Mouse (Mus musculus) C2C12 (cell line): Measurements from ENCODE around the gene Zfp609. TPM values are rescaled to one million over a fixed set of nuclear protein-coding genes. Genes with fewer than 3 reads are reported as not detected.

Experiments used
- H3K27me3 ChIP-seq: one replicate; pipeline ENCODE4 v1.6.1; 2011; ENCODE audit not compliant: control insufficient read depth, insufficient read depth, insufficient read length
- H3K36me3 ChIP-seq: one replicate; pipeline ENCODE4 v1.6.1; 2011; ENCODE audit not compliant: control insufficient read depth, insufficient read depth
- H3K4me3 ChIP-seq: one replicate; pipeline ENCODE4 v1.5.1; 2011; ENCODE audit warnings: mild to moderate bottlenecking, control low read depth; ENCODE audit not compliant: poor library complexity, insufficient read depth, severe bottlenecking
- H3K79me2 ChIP-seq: one replicate; pipeline ENCODE4 v1.6.1; 2011; ENCODE audit not compliant: control insufficient read depth, insufficient read depth
- H3K79me3 ChIP-seq: one replicate; pipeline ENCODE4 v1.6.1; 2011; ENCODE audit warnings: low read depth, control low read depth
- H3ac ChIP-seq: one replicate; pipeline ENCODE3; 2011; ENCODE audit warnings: low read depth; ENCODE audit not compliant: control insufficient read depth, insufficient read length
- CEBPB ChIP-seq: IDR thresholded peaks from one replicate; pipeline ENCODE4 v1.6.1; 2011; ENCODE audit warnings: low read depth, mild to moderate bottlenecking, control low read depth, moderate library complexity
- CTCF ChIP-seq: IDR thresholded peaks from one replicate; pipeline ENCODE4 v1.5.1; 2011; ENCODE audit not compliant: control insufficient read depth, insufficient read depth, insufficient read length
- FOSL1 ChIP-seq: IDR thresholded peaks from one replicate; pipeline ENCODE4 v1.8.0; 2011; ENCODE audit warnings: mild to moderate bottlenecking, low read length; ENCODE audit not compliant: poor library complexity, insufficient read depth, severe bottlenecking
- MAX ChIP-seq: IDR thresholded peaks from one replicate; pipeline ENCODE4 v1.6.1; 2011; ENCODE audit warnings: mild to moderate bottlenecking, control low read depth
- MYOD1 ChIP-seq: IDR thresholded peaks from one replicate; pipeline ENCODE4 v1.6.1; 2011; ENCODE audit warnings: low read depth; ENCODE audit not compliant: control insufficient read depth, insufficient read length
- MYOG ChIP-seq: IDR thresholded peaks from one replicate; pipeline ENCODE4 v1.6.1; 2011; ENCODE audit not compliant: control insufficient read depth, insufficient read length; ENCODE audit errors: extremely low read depth
- USF1 ChIP-seq: IDR thresholded peaks from one replicate; pipeline ENCODE4 v1.6.1; 2011; ENCODE audit warnings: low read depth, mild to moderate bottlenecking, control low read depth, moderate library complexity
- polyA plus RNA-seq: library from polyadenylated mRNA; unstranded; fragments of >200 nt; fragmentation: generic; extraction: Trizol; gene quantifications from one replicate; pipeline ENCODE4 v1.2.1, GENCODE M21; 2012; ENCODE audit warnings: missing spikeins

Gene Zfp609
- polyA plus RNA-seq, 1 experiment: 8.4 TPM

GRCm38 (mm10) chr9:65755673-65756375, 71.5 kb downstream of the Zfp609 start:
- Histone ChIP-seq H3K36me3 (no peaks in the 10 kb centered on the region), H3K4me3 (no peak overlapping the region), H3K79me2 (peaks cover 41% of the 10 kb centered on the region), H3ac (no peak overlapping the region), H3K27me3 (no peaks in the 10 kb centered on the region), H3K79me3 (peaks cover 11% of the 10 kb centered on the region)
- TF ChIP-seq MYOG (no peak), USF1 (no peak), CTCF (no peak), FOSL1 (no peak)

GRCm38 (mm10) chr9:65755164-65755563, 72.2 kb downstream of the Zfp609 start:
- Histone ChIP-seq H3K27me3 (no peaks in the 10 kb centered on the region), H3K36me3 (no peaks in the 10 kb centered on the region), H3K79me3 (peaks cover 11% of the 10 kb centered on the region), H3K79me2 (peaks cover 43% of the 10 kb centered on the region), H3K4me3 (no peak overlapping the region), H3ac (no peak overlapping the region)
- TF ChIP-seq FOSL1 (no peak), MYOD1 (no peak), CEBPB (no peak), MYOG (no peak), CTCF (no peak), MAX (no peak), USF1 (no peak)

- Histone ChIP-seq H3K27me3 (no peaks in the 10 kb centered on the region), H3K36me3 (no peaks in the 10 kb centered on the region), H3K79me3 (peaks cover 11% of the 10 kb centered on the region), H3ac (no peak overlapping the region), H3K4me3 (no peak overlapping the region), H3K79me2 (peaks cover 46% of the 10 kb centered on the region)
- TF ChIP-seq FOSL1 (no peak), MAX (no peak), USF1 (no peak), CTCF (no peak), MYOG (no peak), CEBPB (no peak), MYOD1 (no peak)
Observed at GRCm38 (mm10) chr9:65752632-65753031, 74.7 kb downstream of the Zfp609 start.

GRCm38 (mm10) chr9:65751906-65752305, 75.5 kb downstream of the Zfp609 start:
- H3K79me3 ChIP-seq: peaks cover 11% of the 10 kb centered on the region
- H3K79me2 ChIP-seq: peaks cover 41% of the 10 kb centered on the region
- H3K27me3 ChIP-seq: no peaks in the 10 kb centered on the region
- TF ChIP-seq MYOD1: no peak
- TF ChIP-seq MAX: no peak
- no peak for TF ChIP-seq FOSL1
- TF ChIP-seq CTCF: no peak
- no peak for TF ChIP-seq CEBPB
- no peak for TF ChIP-seq USF1
- TF ChIP-seq MYOG: no peak
- no peaks in the 10 kb centered on the region for H3K36me3 ChIP-seq
- H3ac ChIP-seq: no peak overlapping the region
- H3K4me3 ChIP-seq: no peak overlapping the region

GRCm38 (mm10) chr9:65748102-65748501, 79.3 kb downstream of the Zfp609 start:
- no peaks in the 10 kb centered on the region for H3K36me3 ChIP-seq
- peaks cover 65% of the 10 kb centered on the region for H3K79me2 ChIP-seq
- H3K79me3 ChIP-seq: peaks cover 20% of the 10 kb centered on the region
- H3K27me3 ChIP-seq: no peaks in the 10 kb centered on the region
- H3K4me3 ChIP-seq: no peak overlapping the region
- no peak overlapping the region for H3ac ChIP-seq
- TF ChIP-seq FOSL1 (no peak), MYOD1 (no peak), CTCF (no peak), MAX (no peak), CEBPB (no peak), MYOG (no peak), USF1 (no peak)
